Mouse (Mus musculus): ENCODE results near the gene Igsf8. TPM values are rescaled to one million over a fixed set of nuclear protein-coding genes. Genes with fewer than 3 reads are reported as not detected.

Gene Igsf8
- polyA plus RNA-seq, 1 experiment = not detected

- 4% methylated on average over 16 of the region's 16 CpGs for WGBS
- Histone ChIP-seq H3K27ac (ENCODE audit: insufficient read depth, low read depth, low read length) (peak overlapping the region; percentile 88), H3K4me3 (ENCODE audit: insufficient read depth, low read depth, low read length) (peak overlapping the region; percentile 81), H3K4me1 (ENCODE audit: control insufficient read depth, insufficient read depth, low read length) (peaks cover 40% of the 10 kb centered on the region)
- TF ChIP-seq POLR2A (IDR thresholded peaks at IDR 0.05; ENCODE audit: insufficient read depth, low read depth, low read length) (no peak; the same call in 1 of the 2 replicates), CTCF (IDR thresholded peaks at IDR 0.05; ENCODE audit: insufficient read depth, low read depth, low read length) (no peak)
Measured at GRCm38 (mm10) chr1:172312768-172313561, 51.5 kb downstream of the Igsf8 start.

- Histone ChIP-seq H3K4me3 (ENCODE audit: insufficient read depth, low read depth, low read length) (peak overlapping the region; percentile 81), H3K4me1 (ENCODE audit: control insufficient read depth, insufficient read depth, low read length) (peaks cover 46% of the 10 kb centered on the region), H3K27ac (ENCODE audit: insufficient read depth, low read depth, low read length) (peak overlapping the region; percentile 88)
- TF ChIP-seq CTCF (IDR thresholded peaks at IDR 0.05; ENCODE audit: insufficient read depth, low read depth, low read length) = no peak
- TF ChIP-seq POLR2A (IDR thresholded peaks at IDR 0.05; ENCODE audit: insufficient read depth, low read depth, low read length) = no peak
- 45% methylated on average over 10 of the region's 10 CpGs for WGBS
Measured at GRCm38 (mm10) chr1:172313613-172314411, 52.4 kb downstream of the Igsf8 start.

- WGBS = 48% methylated on average over 3 of the region's 3 CpGs
- H3K4me1 ChIP-seq (ENCODE audit: control insufficient read depth, insufficient read depth, low read length) = peaks cover 44% of the 10 kb centered on the region
- H3K4me3 ChIP-seq (ENCODE audit: insufficient read depth, low read depth, low read length) = no peak overlapping the region
- no peak overlapping the region for H3K27ac ChIP-seq (ENCODE audit: insufficient read depth, low read depth, low read length)
- TF ChIP-seq POLR2A (IDR thresholded peaks at IDR 0.05; ENCODE audit: insufficient read depth, low read depth, low read length) = no peak
- TF ChIP-seq CTCF (IDR thresholded peaks at IDR 0.05; ENCODE audit: insufficient read depth, low read depth, low read length) = no peak
Measured at GRCm38 (mm10) chr1:172314911-172315310, 53.5 kb downstream of the Igsf8 start.

- peaks cover 36% of the 10 kb centered on the region for H3K4me1 ChIP-seq (ENCODE audit: control insufficient read depth, insufficient read depth, low read length)
- WGBS = 81% methylated on average over 18 of the region's 18 CpGs
- H3K27ac ChIP-seq (ENCODE audit: insufficient read depth, low read depth, low read length) = no peak overlapping the region
- no peak for TF ChIP-seq POLR2A (IDR thresholded peaks at IDR 0.05; ENCODE audit: insufficient read depth, low read depth, low read length)
- TF ChIP-seq CTCF (IDR thresholded peaks at IDR 0.05; ENCODE audit: insufficient read depth, low read depth, low read length) = no peak
- no peak overlapping the region for H3K4me3 ChIP-seq (ENCODE audit: insufficient read depth, low read depth, low read length)
Measured at GRCm38 (mm10) chr1:172317431-172317830, 56.0 kb downstream of the Igsf8 start.

GRCm38 (mm10) chr1:172317946-172318345 lies 56.5 kb downstream of the Igsf8 start:
- TF ChIP-seq CTCF (IDR thresholded peaks at IDR 0.05; ENCODE audit: insufficient read depth, low read depth, low read length) = no peak
- TF ChIP-seq POLR2A (IDR thresholded peaks at IDR 0.05; ENCODE audit: insufficient read depth, low read depth, low read length) = no peak
- Histone ChIP-seq H3K4me1 (ENCODE audit: control insufficient read depth, insufficient read depth, low read length) (peaks cover 38% of the 10 kb centered on the region), H3K27ac (ENCODE audit: insufficient read depth, low read depth, low read length) (no peak overlapping the region), H3K4me3 (ENCODE audit: insufficient read depth, low read depth, low read length) (no peak overlapping the region)
- 80% methylated on average over 15 of the region's 15 CpGs for WGBS

- Histone ChIP-seq H3K4me1 (ENCODE audit: control insufficient read depth, insufficient read depth, low read length) (peaks cover 34% of the 10 kb centered on the region), H3K4me3 (ENCODE audit: insufficient read depth, low read depth, low read length) (no peak overlapping the region), H3K27ac (ENCODE audit: insufficient read depth, low read depth, low read length) (no peak overlapping the region)
- WGBS = 80% methylated on average over 19 of the region's 19 CpGs
- TF ChIP-seq CTCF (IDR thresholded peaks at IDR 0.05; ENCODE audit: insufficient read depth, low read depth, low read length) (0 out of 2 replicates have a peak, but pooled peaks have one; percentile 6), POLR2A (IDR thresholded peaks at IDR 0.05; ENCODE audit: insufficient read depth, low read depth, low read length) (no peak)
Measured at GRCm38 (mm10) chr1:172318424-172319035, 57.1 kb downstream of the Igsf8 start.

- peaks cover 28% of the 10 kb centered on the region for H3K4me1 ChIP-seq (ENCODE audit: control insufficient read depth, insufficient read depth, low read length)
- H3K4me3 ChIP-seq (ENCODE audit: insufficient read depth, low read depth, low read length) = no peak overlapping the region
- TF ChIP-seq CTCF (IDR thresholded peaks at IDR 0.05; ENCODE audit: insufficient read depth, low read depth, low read length) = no peak
- TF ChIP-seq POLR2A (IDR thresholded peaks at IDR 0.05; ENCODE audit: insufficient read depth, low read depth, low read length) = no peak
- H3K27ac ChIP-seq (ENCODE audit: insufficient read depth, low read depth, low read length) = no peak overlapping the region
- 69% methylated on average over 7 of the region's 7 CpGs for WGBS
Measured at GRCm38 (mm10) chr1:172319346-172319745, 57.9 kb downstream of the Igsf8 start.

- Histone ChIP-seq H3K4me1 (ENCODE audit: control insufficient read depth, insufficient read depth, low read length) (peaks cover 28% of the 10 kb centered on the region), H3K4me3 (ENCODE audit: insufficient read depth, low read depth, low read length) (no peak overlapping the region), H3K27ac (ENCODE audit: insufficient read depth, low read depth, low read length) (no peak overlapping the region)
- 37% methylated on average over 5 of the region's 5 CpGs for WGBS
- TF ChIP-seq POLR2A (IDR thresholded peaks at IDR 0.05; ENCODE audit: insufficient read depth, low read depth, low read length) (no peak), CTCF (IDR thresholded peaks at IDR 0.05; ENCODE audit: insufficient read depth, low read depth, low read length) (no peak)
Measured at GRCm38 (mm10) chr1:172319921-172320411, 58.5 kb downstream of the Igsf8 start.
